Mouse (Mus musculus) thymus, postnatal 4 days (tissue): Measurements from ENCODE around the gene Tmem151b.

Experiments
- DNase-seq: peaks from one replicate; pipeline ENCODE4 v3.0.0; 2021

Tmem151b gene

DNA sequence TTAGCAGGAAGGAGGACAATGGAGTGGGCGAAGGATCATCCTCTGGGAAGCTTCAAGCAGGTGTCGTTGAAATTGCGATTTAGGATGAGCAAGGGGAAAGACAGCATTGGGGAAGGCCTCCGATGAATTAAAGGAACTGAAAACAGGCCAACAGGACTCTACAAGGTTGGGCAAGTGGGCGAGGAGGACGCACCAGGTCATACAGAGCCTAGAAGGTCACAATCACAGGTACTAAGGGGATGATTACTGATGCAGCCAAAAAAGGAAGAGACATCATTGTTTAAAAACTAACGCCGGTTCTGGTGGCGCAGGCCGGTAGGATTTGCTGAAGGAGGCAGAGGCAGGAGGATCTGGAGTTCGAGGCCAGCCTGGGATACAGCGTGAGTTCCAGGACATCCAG is 13.7 kb upstream of the Tmem151b start:
- DNase-seq, result no peak

DNA sequence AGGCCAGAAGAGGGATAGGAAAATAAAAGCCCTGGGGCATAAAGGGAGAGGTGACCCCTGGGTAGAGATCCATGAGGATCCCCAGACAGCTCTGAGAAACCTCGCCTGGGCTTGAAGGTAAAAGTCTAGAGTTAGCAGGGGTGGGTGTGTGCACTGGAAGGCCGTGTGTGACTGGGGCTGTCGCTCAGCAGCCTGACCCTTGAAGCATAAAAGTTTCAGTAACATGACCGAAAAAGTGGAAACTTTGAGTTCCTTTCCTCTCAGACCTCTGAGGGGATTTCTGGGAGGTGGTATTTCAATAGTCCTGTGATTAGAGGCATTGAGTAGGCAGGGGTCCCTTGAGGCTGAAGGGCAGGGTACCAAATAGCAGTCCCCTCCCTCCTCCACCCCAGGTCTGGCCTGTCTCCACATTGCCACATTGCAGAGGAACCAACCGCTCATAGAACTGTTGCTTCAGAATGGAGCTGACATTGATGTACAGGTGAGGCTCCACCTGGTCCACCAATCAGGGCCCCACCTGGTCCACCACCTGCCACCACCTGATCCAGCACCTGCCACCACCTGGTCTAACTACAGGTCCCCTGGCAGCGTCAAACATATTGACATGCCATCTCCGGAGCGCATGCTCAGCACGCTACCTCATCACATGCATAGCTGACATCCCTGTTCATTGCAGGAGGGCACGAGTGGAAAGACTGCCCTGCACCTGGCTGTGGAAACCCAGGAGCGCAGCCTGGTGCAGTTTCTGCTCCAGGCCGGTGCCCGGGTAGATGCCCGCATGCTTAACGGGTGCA is 10.5 kb upstream of the Tmem151b start:
- DNase-seq, result no peak

DNA sequence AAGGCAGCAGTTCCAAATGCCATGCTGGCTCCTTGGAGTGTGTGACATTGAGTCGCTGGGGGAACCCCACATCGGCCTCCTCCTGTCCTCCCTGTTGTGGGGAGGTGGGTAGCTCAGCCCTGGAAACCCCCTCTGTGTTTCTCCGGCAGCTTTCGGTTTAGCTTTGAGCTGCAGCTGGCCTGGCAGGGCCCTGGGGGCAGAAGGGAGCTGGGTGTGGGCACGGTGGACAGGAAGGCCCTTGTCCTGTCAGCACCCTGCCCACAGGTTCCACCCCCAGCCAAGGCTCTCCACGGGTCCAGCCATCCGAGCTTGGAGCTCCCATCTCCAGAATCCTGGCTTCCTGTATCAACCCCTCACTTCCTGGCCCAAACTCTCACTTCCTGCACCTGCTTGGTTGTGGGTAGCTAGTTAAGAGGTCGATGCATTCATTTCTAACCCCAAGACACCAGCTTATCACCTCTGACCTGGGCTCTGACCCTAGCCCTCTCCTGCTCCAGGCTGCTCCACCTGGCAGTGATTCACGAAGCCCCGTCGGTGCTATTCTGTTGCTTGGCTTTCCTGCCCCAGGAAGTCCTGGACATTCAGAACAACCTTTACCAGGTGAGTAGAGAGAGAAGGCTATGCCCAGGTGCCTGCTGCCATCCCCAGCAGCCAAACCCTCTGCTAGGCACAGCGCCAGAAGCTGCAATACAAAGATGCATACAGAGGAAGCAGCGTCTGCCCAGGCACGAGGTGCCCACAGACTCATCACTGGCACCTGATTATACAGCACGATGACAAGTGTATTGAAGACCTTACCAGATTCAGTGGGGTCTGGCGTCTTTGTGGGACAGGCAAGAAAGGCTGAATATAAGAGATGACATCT is 8.8 kb upstream of the Tmem151b start:
- peak; percentile 66 for DNase-seq

DNA sequence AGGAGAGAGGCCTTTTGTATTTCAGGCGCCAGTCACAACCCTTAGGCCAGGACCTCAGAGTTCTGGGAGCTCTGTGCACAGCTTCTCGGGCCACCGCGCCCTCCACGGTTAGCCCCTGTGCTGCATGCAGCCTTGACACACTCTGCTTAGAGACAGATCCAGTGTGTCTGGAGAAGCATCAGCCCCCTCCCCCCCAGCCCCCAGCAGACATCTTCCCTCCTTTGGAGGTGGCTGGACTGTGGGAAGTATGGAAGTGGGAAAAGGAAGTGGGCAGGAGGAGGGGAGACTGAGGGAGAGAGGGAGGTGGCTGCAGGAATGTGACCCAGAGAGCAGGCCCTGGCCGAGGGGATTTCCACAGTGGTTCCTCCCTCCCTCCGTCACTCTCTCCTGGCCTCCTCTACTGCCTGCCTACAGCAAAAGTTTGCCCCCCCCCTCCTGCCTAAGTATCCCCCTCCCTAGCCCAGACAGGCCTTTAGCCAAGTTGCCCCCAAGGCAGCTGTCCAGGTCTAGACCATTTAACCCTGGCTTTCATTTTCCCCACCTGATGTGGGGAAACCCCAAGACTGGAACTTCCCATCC is 7.9 kb upstream of the Tmem151b start:
- peak; percentile 70 for DNase-seq

DNA sequence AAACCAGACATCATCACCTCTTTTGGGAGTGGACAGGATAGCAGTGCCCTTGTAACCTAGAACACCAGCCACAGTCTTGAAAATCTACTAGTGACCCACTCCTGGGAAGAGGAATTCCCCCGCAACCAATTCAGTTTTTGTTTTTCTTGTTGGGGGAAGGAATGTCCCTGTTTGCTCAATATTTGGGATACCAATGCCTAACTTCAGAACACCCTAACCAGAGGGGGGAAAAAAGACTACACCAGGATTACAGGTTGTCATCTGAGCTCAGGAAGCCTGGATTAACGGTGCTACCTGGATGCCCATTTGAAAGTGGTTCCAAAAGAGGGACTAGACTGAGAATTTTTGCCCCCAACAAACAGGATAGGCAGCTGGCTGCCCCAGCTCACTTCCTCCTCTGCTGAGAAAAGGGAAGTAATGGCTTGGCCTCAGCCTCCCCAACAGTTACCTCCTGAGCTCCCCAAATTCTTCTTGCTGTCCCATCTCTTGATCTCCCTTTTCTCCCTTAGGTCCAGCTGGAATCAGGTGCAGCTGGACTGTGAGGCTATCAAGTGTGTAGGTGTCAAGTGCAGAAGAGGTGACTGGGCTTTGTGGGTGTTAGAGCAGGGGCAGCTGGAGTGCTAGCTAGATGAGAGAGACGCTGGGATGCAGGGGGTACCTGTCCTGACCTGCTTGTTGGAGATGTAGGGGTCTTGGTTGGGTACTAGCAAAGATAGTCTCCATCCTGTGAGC is 7.2 kb upstream of the Tmem151b start:
- DNase-seq, result peak; percentile 48

DNA sequence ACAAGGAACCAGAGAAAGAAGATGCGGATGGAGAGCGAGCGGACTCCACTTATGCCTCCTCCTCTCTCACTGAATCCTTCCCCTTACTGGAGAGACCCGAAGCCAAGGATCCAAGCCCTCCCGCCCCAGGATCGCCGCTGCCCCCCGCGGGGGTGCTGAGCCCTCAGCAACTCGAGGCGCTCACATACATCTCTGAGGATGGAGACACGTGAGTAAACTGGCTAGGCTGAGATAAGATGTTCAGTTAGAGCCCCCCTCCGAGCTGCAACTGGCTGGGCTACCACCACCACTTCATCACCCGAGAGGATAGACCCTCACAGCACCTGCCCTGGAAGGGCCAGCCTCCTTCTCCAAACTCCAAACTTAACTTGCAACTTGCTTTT is 6.6 kb upstream of the Tmem151b start:
- DNase-seq, result no peak

DNA sequence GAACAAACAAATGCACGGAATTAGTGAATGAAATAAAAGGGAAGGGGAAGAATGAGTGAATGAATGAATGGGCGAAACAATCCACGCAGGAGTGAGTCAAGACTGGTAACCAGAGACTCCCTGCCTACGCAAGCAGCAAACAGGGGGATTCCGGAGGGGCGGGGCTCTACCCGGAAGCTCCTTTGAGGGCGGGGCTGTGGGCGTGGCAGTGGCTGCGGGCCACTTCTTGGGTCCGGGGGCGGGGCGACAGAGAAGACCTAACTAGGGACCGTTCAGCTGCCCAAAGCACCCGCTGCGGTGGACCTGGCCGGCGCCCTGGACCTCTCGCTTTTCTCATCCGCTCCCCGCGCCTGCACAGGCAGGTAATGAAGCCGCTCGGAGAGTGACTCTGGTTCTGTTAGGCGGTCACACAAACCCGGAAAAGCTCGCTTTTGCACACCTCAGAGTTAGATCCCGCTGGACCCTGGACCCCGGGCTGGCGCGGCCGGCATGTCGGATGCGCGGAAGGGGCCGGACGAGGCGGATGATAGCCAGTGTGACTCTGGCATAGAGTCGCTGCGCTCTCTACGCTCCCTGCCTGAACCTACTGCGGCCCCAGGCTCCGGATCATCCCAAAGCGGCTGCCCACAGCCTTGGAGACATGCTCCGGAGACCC is 6.1 kb upstream of the Tmem151b start, which contains the start of gene Nfkbie:
Gene Nfkbie (plus strand): TSS at position 252 of the 655 bp plus-strand sequence.
- DNase-seq, result peak; percentile 100

DNA sequence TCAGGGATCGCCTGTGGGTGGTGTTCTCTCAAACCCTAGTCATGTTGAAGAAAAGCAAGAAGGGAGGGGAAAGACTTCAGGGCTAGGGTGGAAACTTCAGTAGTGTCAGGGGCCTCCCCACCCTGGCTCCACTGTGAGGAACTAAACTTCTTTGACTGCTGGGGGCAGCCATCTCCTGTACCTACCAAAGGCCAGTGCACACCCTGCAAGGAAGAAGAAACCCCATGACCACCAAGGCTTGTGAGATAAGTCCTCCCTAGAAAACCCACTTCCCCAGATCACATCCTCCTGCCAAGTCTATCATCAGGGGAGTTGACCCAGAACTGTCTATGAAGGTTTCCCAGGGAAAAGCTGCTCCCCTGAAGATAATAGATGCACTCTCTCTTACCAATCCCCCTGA is 4.9 kb upstream of the Tmem151b start:
- no peak for DNase-seq

DNA sequence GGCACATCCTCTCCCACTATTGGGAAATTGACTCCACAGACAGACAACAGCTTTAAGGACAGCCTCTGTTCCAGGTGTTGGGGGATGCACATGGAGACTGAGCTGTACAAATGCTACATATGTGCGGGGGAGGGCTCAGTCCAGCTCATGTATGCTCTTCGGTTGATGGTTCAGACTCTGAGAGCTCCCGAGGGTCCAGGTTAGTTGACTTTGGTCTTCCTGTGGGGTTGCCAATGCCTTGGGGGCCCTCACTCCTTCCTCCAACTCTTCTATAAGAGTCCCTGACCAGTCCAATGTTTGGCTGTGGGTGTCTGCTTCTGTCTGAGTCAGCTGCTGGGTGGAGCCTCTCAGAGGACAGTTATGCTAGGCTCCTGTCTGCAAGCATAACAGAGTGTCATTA is 3.6 kb upstream of the Tmem151b start:
- no peak for DNase-seq

DNA sequence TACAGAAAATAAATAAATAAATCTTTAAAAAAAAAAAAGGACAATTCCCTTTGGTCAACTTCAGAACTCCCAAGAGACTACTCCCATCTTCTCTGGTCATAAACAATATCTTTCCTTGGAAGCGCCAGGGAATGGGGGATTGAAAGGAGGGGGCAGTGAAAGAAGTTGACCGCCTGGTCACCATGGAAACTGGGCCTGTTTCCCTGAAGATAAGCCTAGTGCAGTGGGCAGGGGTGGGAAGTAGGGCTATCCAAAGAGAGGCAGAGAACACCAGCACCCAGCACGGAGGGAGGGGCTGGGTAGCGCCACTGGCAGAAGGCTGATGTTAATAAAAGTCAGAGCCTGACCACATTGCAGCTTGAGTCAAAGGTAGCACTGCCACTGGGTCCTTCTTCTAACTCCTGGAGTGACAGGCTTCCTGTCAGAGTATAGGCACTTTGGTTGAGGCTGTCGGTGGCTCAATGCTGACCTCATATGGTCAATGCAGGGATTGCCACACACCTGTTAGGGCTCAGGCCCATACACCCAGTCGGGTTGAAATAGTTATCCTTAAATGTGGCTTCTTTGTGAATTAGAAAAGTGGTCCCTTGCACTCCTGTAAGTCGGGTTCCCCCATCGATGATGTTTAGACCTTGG is 2.5 kb upstream of the Tmem151b start:
- DNase-seq, result peak; percentile 90

DNA sequence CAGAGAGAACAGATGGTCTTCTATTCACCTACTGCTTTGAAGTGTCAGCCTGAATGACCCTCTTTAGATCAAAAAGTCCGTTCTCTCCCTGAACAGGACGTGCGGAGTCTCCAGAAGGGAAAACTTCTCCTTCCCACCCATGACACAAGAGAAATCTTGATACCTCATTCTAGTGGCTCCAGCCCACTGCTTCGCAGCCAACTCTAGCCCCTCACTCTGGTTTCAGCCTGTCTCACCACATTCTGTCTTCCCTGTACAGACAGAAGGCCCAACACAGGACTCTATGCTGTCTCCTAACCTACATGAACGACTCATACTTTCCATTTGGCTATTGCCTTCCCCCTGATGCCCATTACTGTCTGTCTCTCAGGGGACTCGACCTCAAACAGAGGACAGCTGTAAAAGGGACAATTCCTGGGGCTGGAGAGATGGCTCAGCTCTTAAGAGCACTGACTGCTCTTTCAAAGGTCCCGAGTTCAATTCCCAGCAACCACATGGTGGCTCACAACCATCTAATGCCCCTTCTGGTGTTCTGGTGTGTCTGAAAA is 1.8 kb upstream of the Tmem151b start:
- DNase-seq, result no peak

DNA sequence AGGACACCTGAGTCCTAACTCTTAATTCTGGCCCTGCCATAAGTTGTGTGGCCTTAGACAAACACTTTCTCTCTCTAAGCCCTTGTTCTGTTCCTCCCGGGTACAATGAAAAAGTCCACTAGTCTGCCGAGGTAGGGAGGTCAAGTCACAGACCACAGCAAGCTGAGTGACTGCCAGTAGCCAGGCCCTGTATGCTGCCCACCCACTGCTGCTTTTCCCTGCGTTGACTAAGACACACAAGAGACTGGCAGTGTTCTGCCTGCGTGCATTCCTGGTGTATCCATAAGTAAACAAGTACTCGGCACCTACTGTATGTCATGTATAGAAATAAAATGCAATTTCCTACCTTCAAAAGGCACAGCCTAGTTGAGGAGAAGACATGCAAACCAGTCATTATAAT is 776 bp upstream of the Tmem151b start:
- DNase-seq, result no peak

DNA sequence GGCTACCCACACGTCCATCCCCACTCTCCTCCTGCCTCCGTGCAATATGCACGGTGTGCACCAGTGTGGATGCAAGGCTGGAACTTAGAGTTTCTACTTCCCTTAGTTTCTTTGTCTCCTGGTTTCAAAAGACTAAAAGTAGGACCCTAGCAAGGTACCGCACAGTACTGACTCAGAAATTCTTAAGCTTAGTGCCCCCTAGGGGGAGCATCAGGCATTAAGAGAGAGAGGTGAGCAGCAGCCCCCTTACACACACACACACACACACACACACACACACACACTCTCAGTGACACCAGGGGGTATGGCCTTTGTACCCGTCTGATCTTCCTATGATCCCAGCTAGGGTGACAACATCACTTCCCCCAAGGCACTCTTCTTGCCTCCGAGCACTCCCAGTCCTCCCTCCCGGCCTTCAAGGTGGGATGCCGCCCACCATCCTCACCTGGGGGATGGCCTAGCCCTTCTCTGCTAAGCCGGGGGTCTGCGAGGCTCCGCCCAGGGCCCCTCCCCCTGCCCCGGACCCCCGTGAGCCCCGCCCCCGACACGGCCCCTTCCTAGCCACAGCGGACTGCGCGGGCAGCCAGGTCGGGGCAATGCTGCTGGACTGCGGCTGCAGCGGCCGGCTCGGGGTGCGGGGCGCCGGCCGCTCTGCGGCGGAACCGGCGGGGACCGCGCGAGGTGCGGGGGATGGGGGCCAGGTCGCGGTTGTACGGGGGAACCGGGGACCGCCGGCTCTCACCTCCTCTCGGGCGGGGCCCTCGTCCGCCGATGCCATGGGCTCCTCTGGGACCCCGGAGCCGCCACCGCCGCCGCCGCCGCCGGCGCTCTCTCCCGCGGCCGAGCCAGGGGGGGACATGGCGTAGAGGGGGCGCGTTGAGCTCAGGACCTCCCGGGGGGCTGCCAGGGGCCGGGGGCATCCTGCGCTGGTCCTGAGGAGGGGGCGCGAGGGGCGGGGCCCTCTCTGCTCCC is 650 bp downstream of the Tmem151b start:
- DNase-seq, result peak; percentile 77

DNA sequence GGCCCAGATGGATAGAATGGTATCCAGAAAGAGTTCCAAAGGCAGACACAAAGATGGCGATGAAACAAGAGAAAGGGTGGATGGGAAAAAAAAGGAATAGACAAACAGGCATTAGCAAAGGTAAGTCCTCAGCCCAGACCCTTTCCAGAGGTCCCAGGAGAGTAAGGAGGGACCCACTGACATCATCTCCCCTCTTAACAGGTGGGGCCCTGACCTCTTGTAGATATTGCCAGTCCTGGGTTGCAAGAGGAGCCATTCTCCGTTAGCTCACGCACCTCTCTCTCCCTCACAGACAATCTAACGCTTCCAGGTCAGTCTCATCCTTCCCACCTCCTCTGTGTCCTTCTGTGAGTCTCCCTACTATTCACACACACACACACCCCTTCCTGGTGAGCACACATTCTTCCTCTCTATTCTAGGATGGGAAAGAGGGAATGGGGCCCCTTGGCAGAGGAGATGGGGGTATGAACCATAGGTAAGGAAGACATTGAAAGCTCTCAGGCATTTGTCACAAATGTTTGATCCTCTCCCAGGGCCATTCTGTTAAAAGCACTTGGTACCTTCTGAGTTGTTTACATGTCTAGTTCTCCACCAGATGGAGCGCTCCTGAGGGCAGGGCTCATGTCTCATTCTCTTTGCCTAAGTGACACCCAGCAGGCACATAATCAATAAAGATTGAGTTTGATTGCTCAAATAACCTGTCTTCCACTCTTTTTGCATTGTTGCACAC is 1.9 kb downstream of the Tmem151b start:
- DNase-seq, result no peak

DNA sequence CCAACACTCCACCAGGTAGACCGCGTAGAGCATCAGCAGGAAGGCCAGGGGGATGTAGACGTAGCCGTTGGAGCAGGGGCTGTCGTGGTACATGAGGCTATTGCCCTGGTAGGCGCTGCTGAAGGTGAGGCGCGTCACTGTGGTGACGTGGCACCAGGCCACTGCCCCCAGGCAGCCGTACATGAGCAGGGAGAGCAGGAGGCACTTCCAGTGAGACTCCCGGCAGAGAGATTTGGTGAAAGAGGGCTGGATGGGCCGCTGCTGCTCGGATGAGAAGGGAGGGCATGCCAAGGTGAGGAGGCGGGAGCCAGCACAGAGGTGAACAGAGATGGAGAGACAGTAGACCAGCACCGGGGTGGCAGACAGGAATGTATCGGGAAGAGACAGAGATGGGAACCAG is 2.5 kb downstream of the Tmem151b start:
- no peak for DNase-seq

DNA sequence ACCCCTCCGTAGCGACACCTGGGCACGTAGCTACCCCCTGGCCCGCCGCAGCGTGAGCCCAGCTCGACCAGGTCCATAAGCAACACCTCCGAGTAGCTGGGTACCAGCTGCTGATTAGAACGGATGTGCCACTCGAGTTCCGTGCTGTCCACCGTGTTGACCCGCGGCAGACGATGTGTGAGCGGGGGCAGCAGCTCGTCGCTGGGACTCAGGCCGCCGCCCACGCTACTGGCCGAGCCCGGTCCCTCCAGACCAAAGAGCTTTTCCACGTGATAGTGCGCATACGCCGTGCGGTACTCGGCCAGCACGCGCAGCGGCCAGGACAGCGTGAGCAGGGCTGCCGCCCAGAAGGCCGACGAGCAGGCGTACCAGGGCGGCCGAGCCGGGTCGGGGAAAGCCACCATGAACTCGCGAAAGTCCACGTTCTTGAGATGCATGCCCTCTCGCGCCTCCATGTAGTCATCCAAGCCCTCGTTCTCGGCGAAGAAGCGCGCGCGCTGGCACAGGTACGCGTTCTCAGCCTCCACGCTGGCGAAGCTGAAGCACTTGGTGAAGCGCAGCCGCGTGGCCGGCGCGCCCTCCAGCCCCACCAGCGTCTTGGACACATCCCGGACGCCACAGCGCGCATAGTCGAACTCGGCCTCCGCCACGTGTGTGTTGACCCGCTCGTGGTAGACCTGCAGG is 4.1 kb downstream of the Tmem151b start:
- no peak for DNase-seq

DNA sequence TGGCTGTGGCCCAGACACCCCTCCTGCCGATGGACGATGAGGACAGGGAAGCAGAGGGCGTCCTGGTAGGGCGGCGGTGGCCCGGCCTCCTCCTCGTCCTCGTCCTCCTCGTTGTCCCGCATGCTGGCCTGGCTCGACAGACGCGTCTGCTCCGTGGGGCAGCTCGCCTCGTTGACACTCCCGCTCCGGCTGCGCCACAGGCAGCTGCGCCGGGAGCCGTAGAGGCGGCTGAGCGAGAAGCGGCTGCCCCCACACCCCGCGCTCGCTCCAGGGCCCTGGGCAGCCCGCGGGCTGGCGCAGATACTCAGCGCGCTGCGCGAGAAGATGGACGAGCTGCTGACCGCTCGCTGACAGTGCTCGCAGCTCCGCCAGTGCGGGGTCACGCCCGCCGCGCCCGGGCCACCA is 4.6 kb downstream of the Tmem151b start:
- DNase-seq, result peak; percentile 37

DNA sequence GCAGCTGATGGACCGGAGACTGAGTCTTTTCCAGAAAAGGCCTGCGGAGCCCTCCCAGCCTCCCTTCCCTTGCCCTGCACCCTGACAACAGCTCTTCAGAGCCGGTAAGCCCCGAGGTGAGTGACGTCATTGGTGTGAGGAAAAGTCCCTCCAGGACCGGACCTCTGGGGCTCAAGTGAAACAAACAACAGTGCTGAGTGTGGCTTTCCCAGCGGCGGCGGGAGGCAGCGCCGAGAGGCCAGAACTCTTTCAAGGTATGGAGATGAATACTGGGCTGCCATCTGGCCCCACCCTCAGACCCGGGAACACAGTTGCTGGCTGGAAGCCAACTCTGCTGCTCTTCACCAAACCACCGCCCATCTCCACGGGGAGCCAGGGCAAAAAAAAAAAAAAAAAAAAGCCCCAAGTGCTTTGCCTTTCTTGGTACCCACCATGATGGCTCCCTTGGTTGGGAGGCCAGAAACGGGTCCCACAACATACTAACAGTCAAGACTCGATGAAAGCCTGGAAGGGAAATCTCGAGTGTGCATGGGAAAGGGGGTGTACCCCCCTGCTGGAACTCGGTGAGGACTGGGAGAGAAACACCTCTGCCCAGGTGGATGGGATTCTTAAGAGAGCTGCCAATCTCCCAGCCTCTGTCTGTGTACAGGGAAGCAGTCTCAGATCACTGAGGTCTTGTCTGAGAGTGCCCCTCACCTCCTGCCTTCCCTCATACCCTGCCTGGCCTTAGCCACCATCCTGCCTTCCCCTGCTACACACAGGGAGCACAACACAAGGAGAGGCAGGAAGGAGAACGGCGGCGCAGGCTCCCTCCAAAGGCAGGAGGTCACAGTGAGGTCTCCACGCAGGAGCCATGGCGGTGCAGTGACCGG is 5.2 kb downstream of the Tmem151b start:
- DNase-seq, result no peak
